Mouse (Mus musculus): ENCODE results near the gene E030018B13Rik. TPM values are rescaled to one million over a fixed set of nuclear protein-coding genes. Genes with fewer than 3 reads are reported as not detected.

Gene E030018B13Rik
- polyA plus RNA-seq, 1 experiment from 2014 or later, result not detected

- no peak overlapping the region for H3K4me2 ChIP-seq (ENCODE audit: low read length)
- peaks cover 12 to 24% of the 10 kb centered on the region in 2 experiments for H3K4me1 ChIP-seq (ENCODE audit: control insufficient read depth in 2 of 2, insufficient read depth in 2 of 2, low read length in 2 of 2)
- H3K9ac ChIP-seq (ENCODE audit: low read length), result no peak overlapping the region
- H3K4me3 ChIP-seq (ENCODE audit: control insufficient read depth in 1 of 2, insufficient read depth in 1 of 2, low read depth in 1 of 2, low read length in 2 of 2), result no peak overlapping the region
- H3K9me3 ChIP-seq (ENCODE audit: control insufficient read depth, low read length), result no peaks in the 10 kb centered on the region
- no peak for ATAC-seq (ENCODE audit: insufficient number of reproducible peaks, insufficient read depth, low FRiP score, low read depth)
- H3K36me3 ChIP-seq (ENCODE audit: control insufficient read depth, insufficient read depth, low read length), result no peaks in the 10 kb centered on the region
- no peaks in the 10 kb centered on the region for H3K27me3 ChIP-seq (ENCODE audit: control insufficient read depth, insufficient read depth, low read length)
- 73% methylated on average over 6 of the region's 6 CpGs for WGBS
- no peak overlapping the region for H3K27ac ChIP-seq (replicated peaks in 1 of 2; ENCODE audit: control insufficient read depth in 1 of 2, insufficient read depth in 1 of 2, low read depth in 2 of 2, low read length in 2 of 2)
These were observed 17.2 kb downstream of the E030018B13Rik start for GRCm38 (mm10) chr7:63933905-63934304.

DNA sequence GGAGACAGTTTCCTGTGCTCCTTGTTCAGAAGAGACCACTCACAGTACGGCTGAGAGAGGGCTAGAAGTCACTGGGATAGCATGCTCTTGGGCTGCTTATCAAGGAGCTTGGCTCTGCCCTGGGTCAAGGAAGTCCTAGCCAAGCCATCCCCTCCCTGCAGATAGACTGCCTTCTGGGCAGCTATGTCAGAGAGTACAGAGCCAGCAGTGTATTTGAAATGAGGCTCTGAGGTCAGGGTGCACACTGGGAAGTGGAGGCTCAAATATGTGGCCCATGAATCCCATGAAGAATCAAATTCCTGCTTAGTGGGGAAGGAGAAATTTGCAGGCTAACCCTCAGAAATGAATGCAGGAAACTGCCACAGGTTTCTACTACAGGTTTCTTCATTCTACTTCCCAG, 17.9 kb downstream of the E030018B13Rik start:
- no peaks in the 10 kb centered on the region for H3K9me3 ChIP-seq (ENCODE audit: control insufficient read depth, low read length)
- 0 out of 2 replicates have a peak overlapping the region, but pooled peaks have one; percentile 11 for H3K9ac ChIP-seq (ENCODE audit: low read length)
- no peak overlapping the region for H3K4me2 ChIP-seq (ENCODE audit: low read length)
- no peaks in the 10 kb centered on the region for H3K36me3 ChIP-seq (ENCODE audit: control insufficient read depth, insufficient read depth, low read length)
- ATAC-seq (ENCODE audit: insufficient number of reproducible peaks, insufficient read depth, low FRiP score, low read depth), result no peak
- peaks cover 12 to 24% of the 10 kb centered on the region in 2 experiments for H3K4me1 ChIP-seq (ENCODE audit: control insufficient read depth in 2 of 2, insufficient read depth in 2 of 2, low read length in 2 of 2)
- 33% methylated on average over 1 of the region's 1 CpGs for whole genome bisulfite sequencing
- H3K27ac ChIP-seq (replicated peaks in 1 of 2; ENCODE audit: control insufficient read depth in 1 of 2, insufficient read depth in 1 of 2, low read depth in 2 of 2, low read length in 2 of 2), result no peak overlapping the region
- no peak overlapping the region for H3K4me3 ChIP-seq (ENCODE audit: control insufficient read depth in 1 of 2, insufficient read depth in 1 of 2, low read depth in 1 of 2, low read length in 2 of 2)
- H3K27me3 ChIP-seq (ENCODE audit: control insufficient read depth, insufficient read depth, low read length), result no peaks in the 10 kb centered on the region

GRCm38 (mm10) chr7:63935809-63936187, 19.1 kb downstream of the E030018B13Rik start:
- ATAC-seq (ENCODE audit: insufficient number of reproducible peaks, insufficient read depth, low FRiP score, low read depth), result no peak
- Histone ChIP-seq H3K27me3 (ENCODE audit: control insufficient read depth, insufficient read depth, low read length) (no peaks in the 10 kb centered on the region), H3K4me2 (ENCODE audit: low read length) (peak overlapping the region; percentile 93), H3K4me3 (ENCODE audit: control insufficient read depth in 1 of 2, insufficient read depth in 1 of 2, low read depth in 1 of 2, low read length in 2 of 2) (peak overlapping the region; percentile 85 to 86), H3K9me3 (ENCODE audit: control insufficient read depth, low read length) (no peaks in the 10 kb centered on the region), H3K9ac (ENCODE audit: low read length) (peak overlapping the region; percentile 93), H3K36me3 (ENCODE audit: control insufficient read depth, insufficient read depth, low read length) (no peaks in the 10 kb centered on the region), H3K4me1 (ENCODE audit: control insufficient read depth in 2 of 2, insufficient read depth in 2 of 2, low read length in 2 of 2) (peaks cover 18 to 32% of the 10 kb centered on the region in 2 experiments), H3K27ac (replicated peaks in 1 of 2; ENCODE audit: control insufficient read depth in 1 of 2, insufficient read depth in 1 of 2, low read depth in 2 of 2, low read length in 2 of 2) (no peak overlapping the region)
- 27% methylated on average over 8 of the region's 8 CpGs for WGBS

GRCm38 (mm10) chr7:63936188-63936985, 19.7 kb downstream of the E030018B13Rik start:
- Histone ChIP-seq H3K27ac (replicated peaks in 1 of 2; ENCODE audit: control insufficient read depth in 1 of 2, insufficient read depth in 1 of 2, low read depth in 2 of 2, low read length in 2 of 2) (peak overlapping the region; percentile 28 to 100), H3K4me1 (ENCODE audit: control insufficient read depth in 2 of 2, insufficient read depth in 2 of 2, low read length in 2 of 2) (peaks cover 18 to 32% of the 10 kb centered on the region in 2 experiments), H3K36me3 (ENCODE audit: control insufficient read depth, insufficient read depth, low read length) (no peaks in the 10 kb centered on the region), H3K9ac (ENCODE audit: low read length) (peak overlapping the region; percentile 93), H3K27me3 (ENCODE audit: control insufficient read depth, insufficient read depth, low read length) (no peaks in the 10 kb centered on the region), H3K4me2 (ENCODE audit: low read length) (peak overlapping the region; percentile 93), H3K4me3 (ENCODE audit: control insufficient read depth in 1 of 2, insufficient read depth in 1 of 2, low read depth in 1 of 2, low read length in 2 of 2) (peak overlapping the region; percentile 85 to 86), H3K9me3 (ENCODE audit: control insufficient read depth, low read length) (no peaks in the 10 kb centered on the region)
- ATAC-seq (ENCODE audit: insufficient number of reproducible peaks, insufficient read depth, low FRiP score, low read depth), result no peak
- WGBS, result 1% methylated on average over 34 of the region's 34 CpGs

DNA sequence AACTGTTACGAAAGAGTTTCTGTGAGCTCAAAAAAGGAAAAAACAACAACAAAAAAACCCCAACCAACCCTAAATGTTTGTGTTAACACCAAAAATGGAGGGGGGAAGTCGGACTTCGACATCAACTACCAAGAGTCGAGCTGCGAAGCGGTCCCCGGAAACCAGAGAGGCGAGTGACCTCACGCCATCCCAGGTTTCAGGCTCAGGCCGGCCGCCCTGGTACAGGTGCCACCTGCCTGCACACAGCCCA, 20.3 kb downstream of the E030018B13Rik start:
- H3K27ac ChIP-seq (replicated peaks in 1 of 2; ENCODE audit: control insufficient read depth in 1 of 2, insufficient read depth in 1 of 2, low read depth in 2 of 2, low read length in 2 of 2), result peak overlapping the region; percentile 28 to 100
- ATAC-seq (ENCODE audit: insufficient number of reproducible peaks, insufficient read depth, low FRiP score, low read depth), result no peak
- no peaks in the 10 kb centered on the region for H3K9me3 ChIP-seq (ENCODE audit: control insufficient read depth, low read length)
- H3K27me3 ChIP-seq (ENCODE audit: control insufficient read depth, insufficient read depth, low read length), result no peaks in the 10 kb centered on the region
- under 1% methylated on average over 11 of the region's 11 CpGs for WGBS
- peak overlapping the region; percentile 93 for H3K9ac ChIP-seq (ENCODE audit: low read length)
- H3K36me3 ChIP-seq (ENCODE audit: control insufficient read depth, insufficient read depth, low read length), result no peaks in the 10 kb centered on the region
- H3K4me2 ChIP-seq (ENCODE audit: low read length), result peak overlapping the region; percentile 93
- H3K4me3 ChIP-seq (ENCODE audit: control insufficient read depth in 1 of 2, insufficient read depth in 1 of 2, low read depth in 1 of 2, low read length in 2 of 2), result peak overlapping the region; percentile 85 to 86
- peaks cover 18 to 32% of the 10 kb centered on the region in 2 experiments for H3K4me1 ChIP-seq (ENCODE audit: control insufficient read depth in 2 of 2, insufficient read depth in 2 of 2, low read length in 2 of 2)

- no peaks in the 10 kb centered on the region for H3K9me3 ChIP-seq (ENCODE audit: control insufficient read depth, low read length)
- no peaks in the 10 kb centered on the region for H3K27me3 ChIP-seq (ENCODE audit: control insufficient read depth, insufficient read depth, low read length)
- peak overlapping the region; percentile 93 for H3K4me2 ChIP-seq (ENCODE audit: low read length)
- peak overlapping the region; percentile 93 for H3K9ac ChIP-seq (ENCODE audit: low read length)
- peaks cover 18 to 32% of the 10 kb centered on the region in 2 experiments for H3K4me1 ChIP-seq (ENCODE audit: control insufficient read depth in 2 of 2, insufficient read depth in 2 of 2, low read length in 2 of 2)
- no peaks in the 10 kb centered on the region for H3K36me3 ChIP-seq (ENCODE audit: control insufficient read depth, insufficient read depth, low read length)
- ATAC-seq (ENCODE audit: insufficient number of reproducible peaks, insufficient read depth, low FRiP score, low read depth), result peak; percentile 23
- peak overlapping the region; percentile 96 to 100 for H3K27ac ChIP-seq (replicated peaks in 1 of 2; ENCODE audit: control insufficient read depth in 1 of 2, insufficient read depth in 1 of 2, low read depth in 2 of 2, low read length in 2 of 2)
- H3K4me3 ChIP-seq (ENCODE audit: control insufficient read depth in 1 of 2, insufficient read depth in 1 of 2, low read depth in 1 of 2, low read length in 2 of 2), result peak overlapping the region; percentile 85 to 86
- 0% methylated on average over 66 of the region's 88 CpGs for WGBS
These were observed 20.8 kb downstream of the E030018B13Rik start for GRCm38 (mm10) chr7:63937236-63938065.

- peak; percentile 36 for ATAC-seq (ENCODE audit: insufficient number of reproducible peaks, insufficient read depth, low FRiP score, low read depth)
These were observed 21.6 kb downstream of the E030018B13Rik start for GRCm38 (mm10) chr7:63938066-63938913.

More at GRCm38 (mm10) chr7:63938066-63938913, 21.6 kb downstream of the E030018B13Rik start:
- under 1% methylated on average over 99 of the region's 121 CpGs for WGBS
- peaks cover 18 to 32% of the 10 kb centered on the region in 2 experiments for H3K4me1 ChIP-seq (ENCODE audit: control insufficient read depth in 2 of 2, insufficient read depth in 2 of 2, low read length in 2 of 2)
- peak overlapping the region; percentile 93 for H3K9ac ChIP-seq (ENCODE audit: low read length)
- H3K27ac ChIP-seq (replicated peaks in 1 of 2; ENCODE audit: control insufficient read depth in 1 of 2, insufficient read depth in 1 of 2, low read depth in 2 of 2, low read length in 2 of 2), result peak overlapping the region; percentile 96 to 100
- peak overlapping the region; percentile 93 for H3K4me2 ChIP-seq (ENCODE audit: low read length)
- H3K27me3 ChIP-seq (ENCODE audit: control insufficient read depth, insufficient read depth, low read length), result no peaks in the 10 kb centered on the region
- H3K36me3 ChIP-seq (ENCODE audit: control insufficient read depth, insufficient read depth, low read length), result no peaks in the 10 kb centered on the region
- peak overlapping the region; percentile 85 to 86 for H3K4me3 ChIP-seq (ENCODE audit: control insufficient read depth in 1 of 2, insufficient read depth in 1 of 2, low read depth in 1 of 2, low read length in 2 of 2)
- H3K9me3 ChIP-seq (ENCODE audit: control insufficient read depth, low read length), result no peaks in the 10 kb centered on the region

Measured in heart, embryonic 14.5 days (tissue).